Mouse (Mus musculus) induced T-regulatory cell, adult 2 months (primary cell): Measurements from ENCODE around the gene Pip.

ENCODE experiments used
- DNase-seq: peaks from one replicate; pipeline ENCODE4 v3.0.0-alpha.2; 2012; ENCODE audit warnings: low read depth

The Pip gene

DNA sequence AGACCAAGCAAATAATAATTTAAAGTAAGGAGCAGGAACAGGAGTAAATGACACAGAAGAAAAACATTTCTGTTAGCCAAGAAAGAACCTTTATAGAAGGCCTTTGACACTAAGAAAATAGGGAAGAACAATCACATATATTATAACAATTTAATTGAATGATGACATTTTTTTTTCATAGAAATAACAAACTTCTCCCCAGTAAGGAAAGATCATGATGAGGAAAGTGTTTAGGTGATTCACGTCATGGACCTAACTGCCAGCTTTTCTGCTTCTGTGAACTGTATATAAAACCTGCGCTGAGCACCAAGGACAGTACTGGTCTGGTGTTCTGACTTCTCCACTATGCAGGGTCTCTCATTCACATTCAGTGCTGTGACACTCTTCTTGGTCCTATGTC is at the start of gene Pip:
Gene Pip (plus strand): TSS at position 301 of the 400 bp plus-strand sequence.
- DNase-seq: no peak

DNA sequence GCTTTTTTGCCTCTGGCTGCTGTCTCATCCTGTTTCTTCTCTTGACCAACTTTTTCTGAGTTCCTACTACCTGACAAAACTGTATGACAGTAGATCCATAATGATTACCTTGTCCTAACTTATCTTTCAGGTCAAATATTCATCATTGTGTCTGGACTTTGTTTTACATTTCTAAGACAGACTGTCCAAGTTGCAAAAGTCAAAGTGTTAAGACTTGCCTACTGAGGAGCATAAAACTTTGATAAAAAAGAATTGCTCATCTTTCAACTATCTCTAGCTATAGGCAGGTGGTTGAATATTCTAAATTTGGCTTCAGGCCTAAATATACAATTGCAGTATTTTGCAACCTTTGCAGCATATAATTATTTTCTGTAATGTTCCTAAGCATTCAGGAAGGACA is 23.2 kb upstream of the Pip start:
- no peak for DNase-seq

DNA sequence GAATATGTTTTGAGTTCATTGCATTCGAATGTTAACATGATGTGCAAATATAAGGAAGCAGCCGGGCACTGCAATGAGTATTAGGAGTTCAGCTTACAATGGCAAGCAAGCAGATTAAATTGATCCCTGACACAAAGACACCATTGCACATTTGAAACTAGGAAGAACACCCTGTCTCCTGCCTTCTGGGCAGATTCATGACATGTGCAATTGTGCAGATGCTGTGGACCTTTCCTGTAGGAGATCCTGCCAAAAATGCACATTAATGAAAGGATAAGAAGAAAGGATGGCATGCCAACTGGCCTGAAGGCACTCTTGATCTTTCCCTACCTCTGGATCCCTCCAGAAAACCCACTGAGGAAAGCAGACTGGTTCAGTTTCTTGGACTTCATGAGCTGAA is 17.8 kb upstream of the Pip start:
- no peak for DNase-seq

DNA sequence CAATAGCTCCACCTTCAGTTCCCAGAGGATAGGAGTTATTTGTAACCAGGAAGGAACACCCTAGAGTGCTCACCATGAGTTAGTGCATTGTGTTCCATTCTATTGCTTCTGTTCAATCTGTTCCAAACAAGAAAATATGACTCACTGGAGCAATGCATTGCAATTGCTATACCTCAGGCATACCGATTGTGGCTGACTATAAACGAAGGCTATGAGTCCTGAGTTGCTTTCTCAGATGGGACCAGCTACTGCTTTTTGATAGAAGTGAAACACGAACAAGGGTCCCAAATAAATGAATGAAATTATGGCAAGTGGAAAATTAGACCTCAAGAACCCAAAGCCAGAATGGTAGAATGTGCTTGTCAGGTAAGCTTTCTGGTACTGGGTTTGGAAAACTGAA is 5.4 kb downstream of the Pip start, which contains the start of gene Sval2:
Gene Sval2 (plus strand): TSS at position 301 of the 400 bp plus-strand sequence.
- DNase-seq: no peak

DNA sequence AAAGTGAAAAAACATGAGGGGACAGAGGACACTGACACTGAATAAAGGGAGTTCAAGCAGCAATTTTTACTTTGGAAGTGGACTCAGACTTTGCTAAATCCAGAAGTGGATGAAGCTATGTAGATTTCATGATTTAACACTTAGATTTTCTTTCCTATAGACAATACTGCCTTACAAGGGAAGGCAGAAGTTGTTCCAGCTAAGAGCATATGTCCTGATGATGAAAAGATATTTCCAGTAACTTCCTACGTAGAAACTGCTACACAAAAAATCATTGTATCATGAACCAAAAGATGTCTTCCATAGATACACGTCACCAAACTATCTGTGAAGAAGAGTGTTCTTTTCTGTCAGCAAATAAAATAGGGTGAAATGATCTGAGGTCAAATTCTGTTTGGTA is 16.7 kb downstream of the Pip start:
- no peak for DNase-seq
